Mouse (Mus musculus) stomach, embryonic 14.5 days (tissue): ENCODE results near the gene Fzr1. TPM values are rescaled to one million over a fixed set of nuclear protein-coding genes. Genes with fewer than 3 reads are reported as not detected.

Experiments
- ATAC-seq: fragments of 200-750 bp; cut with Nextera tagmentation; 2 replicates; pipeline ENCODE4 v1.8.0; 2017; ENCODE audit warnings: low read depth, moderate TSS enrichment; ENCODE audit not compliant: insufficient number of reproducible peaks, insufficient read depth, low FRiP score
- H3K27ac ChIP-seq: fragments of 300-500 bp; sonication (generic); 2 replicates; pipeline ENCODE4 v1.5.1; 2014; ENCODE audit warnings: mild to moderate bottlenecking, low read length, moderate library complexity, mixed read lengths
- H3K27me3 ChIP-seq: fragments of 300-500 bp; sonication (generic); 2 replicates; pipeline ENCODE4 v1.6.1; 2014; ENCODE audit warnings: low read length, control low read depth, mixed read lengths; ENCODE audit not compliant: control insufficient read depth, insufficient read depth
- H3K36me3 ChIP-seq: fragments of 300-500 bp; sonication (generic); 2 replicates; pipeline ENCODE4 v1.6.1; 2014; ENCODE audit warnings: mild to moderate bottlenecking, control low read depth, low read length, moderate library complexity, mixed read lengths; ENCODE audit not compliant: control insufficient read depth, insufficient read depth
- H3K4me1 ChIP-seq: fragments of 300-500 bp; sonication (generic); 2 replicates; pipeline ENCODE4 v1.6.1; 2014; ENCODE audit warnings: low read length, control low read depth, mixed read lengths; ENCODE audit not compliant: control insufficient read depth, insufficient read depth
- H3K4me2 ChIP-seq: fragments of 300-500 bp; sonication (generic); replicated peaks from 2 replicates; pipeline ENCODE4 v1.6.1; 2014; ENCODE audit warnings: low read depth, low read length, control low read depth
- H3K4me3 ChIP-seq: fragments of 300-500 bp; sonication (generic); 2 replicates; pipeline ENCODE4 v1.5.1; 2014; ENCODE audit warnings: low read depth, low read length, control low read depth
- H3K9ac ChIP-seq: fragments of 300-500 bp; sonication (generic); replicated peaks from 2 replicates; pipeline ENCODE4 v1.6.1; 2014; ENCODE audit warnings: low read depth, mild to moderate bottlenecking, control low read depth, low read length, moderate library complexity, mixed read lengths
- H3K9me3 ChIP-seq: fragments of 300-500 bp; sonication (generic); 2 replicates; pipeline ENCODE4 v1.6.1; 2016; ENCODE audit warnings: low read depth, low read length, control low read depth; ENCODE audit not compliant: control insufficient read depth
- WGBS: fragments of 180-500 bp; shearing (Covaris S2); extraction: QIAGEN DNeasy Blood & Tissue Kit; methylation state at CpG from one replicate; pipeline ENCODE4 v1.1.7; 2014; 5-methylcytosine and 5-hydroxymethylcytosine counted together
- polyA plus RNA-seq: library from polyadenylated mRNA; unstranded; fragments of >200 nt; fragmentation: Nextera tagmentation; extraction: Ambion mirVana; gene quantifications from 2 replicates; pipeline ENCODE4 v1.2.1, GENCODE M21; 2014

The Fzr1 gene
- polyA plus RNA-seq, 1 experiment from 2014 or later: 88.7 TPM

DNA sequence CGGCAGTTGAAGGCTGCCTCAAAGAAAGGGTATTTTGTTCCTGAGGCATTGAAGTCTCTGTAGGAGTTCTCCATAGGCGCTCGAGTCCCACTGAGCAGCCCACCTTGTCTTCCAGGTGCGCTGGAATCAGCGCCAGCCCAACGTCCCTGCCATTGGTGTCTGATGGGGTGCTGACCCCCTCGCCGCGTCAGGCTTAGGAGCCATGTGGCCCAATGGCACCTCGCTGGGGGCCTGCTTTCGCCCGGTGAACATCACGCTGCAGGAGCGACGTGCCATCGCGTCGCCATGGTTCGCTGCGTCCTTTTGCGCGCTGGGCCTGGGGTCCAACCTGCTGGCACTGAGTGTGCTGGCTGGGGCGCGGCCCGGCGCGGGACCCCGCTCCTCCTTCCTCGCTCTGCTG is 46.0 kb downstream of the Fzr1 start:
- 0 out of 2 replicates have a peak, but pooled peaks cover 5% of the 10 kb centered on the region for H3K27me3 ChIP-seq
- no peak overlapping the region for H3K4me3 ChIP-seq
- H3K9me3 ChIP-seq: no peaks in the 10 kb centered on the region
- no peak for ATAC-seq
- WGBS: 32% methylated on average over 29 of the region's 29 CpGs
- no peak overlapping the region for H3K9ac ChIP-seq
- H3K36me3 ChIP-seq: peaks cover under 1% of the 10 kb centered on the region; the same call in 1 of the 2 replicates
- peak overlapping the region; percentile 18; the same call in 1 of the 2 replicates for H3K4me2 ChIP-seq
- no peak overlapping the region for H3K27ac ChIP-seq
- H3K4me1 ChIP-seq: peaks cover 48% of the 10 kb centered on the region

DNA sequence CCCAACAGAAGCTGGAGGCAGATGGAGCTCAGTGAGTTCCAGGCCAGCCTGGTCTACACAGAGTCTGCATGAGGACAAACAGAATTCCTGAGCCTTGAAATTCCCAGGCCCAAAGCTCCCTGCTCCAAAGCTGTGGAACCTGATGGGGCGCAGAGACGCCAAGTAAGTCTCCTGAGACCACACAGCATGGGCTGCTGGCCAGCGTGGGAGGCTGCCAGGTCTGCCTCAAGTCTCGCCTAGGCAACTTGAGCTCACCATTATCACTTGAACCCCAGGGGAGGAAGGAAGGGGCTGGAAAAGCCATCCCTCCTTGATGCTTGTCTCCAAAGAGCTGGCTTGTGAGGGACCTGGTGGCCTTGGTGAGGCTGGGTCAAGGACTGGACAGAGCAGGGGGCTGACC is 48.3 kb downstream of the Fzr1 start:
- Histone ChIP-seq H3K4me1 (peaks cover 35% of the 10 kb centered on the region), H3K27me3 (0 out of 2 replicates have a peak, but pooled peaks cover 5% of the 10 kb centered on the region), H3K4me2 (peak overlapping the region; percentile 36), H3K36me3 (peaks cover 23% of the 10 kb centered on the region), H3K4me3 (peak overlapping the region; percentile 26; the same call in 1 of the 2 replicates), H3K9me3 (no peaks in the 10 kb centered on the region), H3K9ac (peak overlapping the region; percentile 41; the same call in 1 of the 2 replicates), H3K27ac (peak overlapping the region; percentile 85)
- ATAC-seq: no peak; the same call in 1 of the 2 replicates
- 64% methylated on average over 4 of the region's 4 CpGs for WGBS

DNA sequence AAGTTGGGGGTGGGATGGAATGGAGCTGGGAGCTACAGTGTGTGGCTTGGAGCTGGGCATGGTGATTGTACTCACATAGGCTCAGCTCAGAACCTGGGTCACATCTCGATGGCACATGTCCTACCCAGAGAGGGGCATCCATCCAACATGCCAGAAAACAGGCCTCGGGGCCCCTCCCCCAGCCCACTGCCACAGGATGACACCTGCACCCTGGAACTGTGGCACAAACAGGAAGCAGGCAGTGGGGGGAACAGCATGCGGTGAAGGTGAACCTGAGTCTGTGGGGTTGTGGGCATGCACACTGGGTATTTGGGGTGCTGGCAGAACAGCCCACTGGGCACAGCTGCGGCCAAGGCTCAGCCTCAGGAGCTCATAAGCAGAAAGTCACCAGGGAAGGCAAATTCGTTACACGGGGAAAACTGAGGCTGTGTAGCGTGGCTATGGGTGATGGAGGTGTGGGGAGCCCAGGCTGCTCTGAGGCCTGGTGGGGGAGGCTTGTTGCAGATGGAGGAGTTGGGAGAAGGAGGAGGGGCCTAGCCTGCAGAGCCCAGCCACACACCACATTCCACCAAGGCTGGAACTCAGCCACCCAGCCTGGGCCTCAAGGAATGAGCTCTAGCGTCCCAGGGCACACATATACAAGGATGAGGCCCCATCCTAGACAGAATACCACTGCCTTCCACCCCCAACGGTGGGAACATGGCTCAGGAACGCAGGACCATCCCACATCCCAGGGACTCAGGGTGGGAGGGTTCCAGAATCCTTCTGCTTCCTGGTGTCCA is 48.9 kb downstream of the Fzr1 start:
- Histone ChIP-seq H3K27me3 (0 out of 2 replicates have a peak, but pooled peaks cover 5% of the 10 kb centered on the region), H3K4me3 (peak overlapping the region; percentile 26), H3K36me3 (peaks cover 29% of the 10 kb centered on the region), H3K9ac (peak overlapping the region; percentile 41; the same call in 1 of the 2 replicates), H3K9me3 (no peaks in the 10 kb centered on the region), H3K27ac (peak overlapping the region; percentile 85), H3K4me2 (peak overlapping the region; percentile 36), H3K4me1 (peaks cover 29% of the 10 kb centered on the region)
- 43% methylated on average over 10 of the region's 10 CpGs for WGBS
- ATAC-seq: peak; percentile 77; the same call in 1 of the 2 replicates

DNA sequence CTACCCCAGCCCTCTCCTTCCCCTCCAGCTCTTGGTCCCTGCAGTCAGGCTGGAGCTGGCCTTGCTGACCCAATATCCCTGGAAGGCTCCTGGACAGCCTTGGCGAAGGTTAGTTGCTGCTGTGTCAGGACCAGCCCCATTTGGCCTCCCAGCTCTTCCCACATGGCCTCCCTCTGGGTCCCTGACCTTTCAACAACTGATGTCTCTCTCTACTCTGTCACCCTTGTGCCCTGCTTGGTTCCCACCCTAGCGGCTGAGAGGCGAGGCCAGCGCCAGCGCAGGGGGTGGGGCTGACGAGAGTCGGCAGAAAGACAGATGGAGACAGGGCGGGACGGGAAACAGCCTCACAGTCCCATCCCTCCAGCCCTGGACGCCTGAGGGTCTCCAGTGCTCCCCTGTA is 49.9 kb downstream of the Fzr1 start, which contains the start of gene Tbxa2r:
Tbxa2r (plus strand) TSS at position 346 of the 400 bp plus-strand sequence.
- WGBS: 10% methylated on average over 10 of the region's 10 CpGs
- no peaks in the 10 kb centered on the region for H3K9me3 ChIP-seq
- 0 out of 2 replicates have a peak, but pooled peaks cover 5% of the 10 kb centered on the region for H3K27me3 ChIP-seq
- peaks cover 39% of the 10 kb centered on the region for H3K36me3 ChIP-seq
- peak within 1 kb of the TSS; percentile 36 for H3K4me2 ChIP-seq
- peak within 1 kb of the TSS; percentile 41; the same call in 1 of the 2 replicates for H3K9ac ChIP-seq
- ATAC-seq: no peak
- peak within 1 kb of the TSS; percentile 85 for H3K27ac ChIP-seq
- peaks cover 28% of the 10 kb centered on the region for H3K4me1 ChIP-seq
- peak within 1 kb of the TSS; percentile 26 for H3K4me3 ChIP-seq

DNA sequence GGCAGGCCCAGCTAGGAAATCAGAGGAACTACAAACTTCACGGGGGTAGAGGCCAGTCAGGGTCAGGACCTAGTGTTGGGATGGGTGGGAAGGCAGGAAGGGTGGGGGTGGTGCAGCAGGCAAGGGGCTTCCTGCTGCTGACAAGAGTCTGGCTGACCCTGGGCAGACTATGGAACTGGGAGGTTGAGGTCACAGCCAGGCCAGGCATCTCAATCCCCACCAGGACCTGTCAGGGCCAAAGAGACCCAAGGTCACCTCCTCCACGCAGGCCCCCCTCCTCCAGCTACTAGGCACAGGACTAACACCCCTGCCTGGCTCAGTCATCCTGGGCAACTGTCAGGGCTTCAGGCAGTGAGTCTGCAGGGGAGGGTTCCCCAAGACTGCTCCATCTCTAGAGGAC is 50.4 kb downstream of the Fzr1 start:
- Histone ChIP-seq H3K4me2 (peak overlapping the region; percentile 36), H3K4me3 (0 out of 2 replicates have a peak overlapping the region, but pooled peaks have one; percentile 26), H3K27me3 (0 out of 2 replicates have a peak, but pooled peaks cover 5% of the 10 kb centered on the region), H3K4me1 (peaks cover 28% of the 10 kb centered on the region), H3K27ac (peak overlapping the region; percentile 85; the same call in 1 of the 2 replicates), H3K9ac (no peak overlapping the region), H3K36me3 (peaks cover 43% of the 10 kb centered on the region), H3K9me3 (no peaks in the 10 kb centered on the region)
- 18% methylated on average over 2 of the region's 2 CpGs for WGBS
- ATAC-seq: no peak

DNA sequence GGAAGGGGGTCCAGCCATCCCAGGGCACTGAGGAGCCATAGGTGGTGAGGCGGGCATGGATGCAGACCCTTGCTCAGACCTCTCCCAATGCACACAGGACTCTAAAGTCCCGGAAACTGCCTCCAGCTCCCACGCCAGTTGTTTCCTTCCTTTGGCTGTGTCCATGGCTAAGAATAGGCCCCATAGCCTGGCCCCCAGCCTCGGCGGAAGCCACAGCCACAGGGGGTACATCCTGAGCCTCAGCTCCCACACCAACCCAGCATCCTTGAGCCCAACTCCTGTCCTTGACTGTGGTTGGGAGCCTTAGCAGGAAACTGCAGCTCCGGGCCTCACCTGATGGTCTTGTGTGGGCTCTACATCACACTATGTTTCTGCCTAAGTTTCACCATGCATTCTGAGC is 51.5 kb downstream of the Fzr1 start:
- Histone ChIP-seq H3K9me3 (no peaks in the 10 kb centered on the region), H3K4me2 (no peak overlapping the region), H3K27ac (peak overlapping the region; percentile 7; the same call in 1 of the 2 replicates), H3K4me3 (no peak overlapping the region), H3K4me1 (peaks cover 30% of the 10 kb centered on the region), H3K27me3 (no peaks in the 10 kb centered on the region), H3K9ac (no peak overlapping the region), H3K36me3 (peaks cover 51% of the 10 kb centered on the region)
- no peak for ATAC-seq
- 85% methylated on average over 6 of the region's 6 CpGs for WGBS

DNA sequence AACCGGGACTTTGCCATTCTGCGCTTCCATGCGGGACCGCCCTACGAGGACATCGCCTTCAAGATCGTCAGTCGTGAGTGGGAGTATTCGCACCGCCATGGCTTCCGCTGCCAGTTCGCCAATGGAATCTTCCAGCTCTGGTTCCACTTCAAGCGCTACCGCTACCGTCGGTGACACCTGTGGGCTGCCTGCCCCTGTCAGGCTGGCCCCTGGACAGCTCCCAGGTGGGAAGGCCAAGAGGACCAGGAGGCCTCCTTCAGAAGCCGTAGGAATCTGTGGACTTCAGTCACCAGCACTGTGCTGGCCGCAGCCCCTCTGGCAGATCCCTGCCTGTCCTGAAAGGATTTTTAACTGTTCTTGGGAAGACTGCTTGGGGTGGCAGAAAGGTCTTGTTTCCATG is 52.5 kb downstream of the Fzr1 start:
- Histone ChIP-seq H3K4me3 (no peak overlapping the region), H3K9ac (no peak overlapping the region), H3K27me3 (no peaks in the 10 kb centered on the region), H3K9me3 (no peaks in the 10 kb centered on the region), H3K27ac (no peak overlapping the region), H3K4me2 (no peak overlapping the region), H3K36me3 (peaks cover 51% of the 10 kb centered on the region), H3K4me1 (peaks cover 31% of the 10 kb centered on the region)
- no peak for ATAC-seq
- 92% methylated on average over 18 of the region's 18 CpGs for WGBS

DNA sequence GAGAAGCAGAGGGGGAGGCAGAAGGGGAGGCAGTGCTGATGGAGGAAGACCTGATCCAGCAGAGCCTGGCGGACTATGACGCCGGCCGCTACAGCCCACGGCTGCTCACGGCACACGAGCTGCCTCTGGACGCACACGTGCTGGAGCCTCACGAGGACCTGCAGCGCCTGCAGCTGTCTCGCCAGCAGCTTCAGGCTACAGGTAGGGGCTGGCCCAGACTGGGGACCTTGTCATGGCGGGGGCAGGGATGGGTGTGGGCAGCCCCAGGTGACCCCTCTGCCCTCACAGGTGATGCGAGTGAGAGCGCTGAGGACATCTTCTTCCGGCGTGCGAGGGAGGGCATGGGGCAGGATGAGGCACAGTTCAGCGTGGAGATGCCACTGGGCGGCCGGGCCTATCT is 53.1 kb downstream of the Fzr1 start:
- H3K27ac ChIP-seq: no peak overlapping the region
- no peaks in the 10 kb centered on the region for H3K9me3 ChIP-seq
- H3K4me3 ChIP-seq: no peak overlapping the region
- peaks cover 51% of the 10 kb centered on the region for H3K36me3 ChIP-seq
- WGBS: 93% methylated on average over 21 of the region's 21 CpGs
- no peak overlapping the region for H3K9ac ChIP-seq
- no peak for ATAC-seq
- no peak overlapping the region for H3K4me2 ChIP-seq
- no peaks in the 10 kb centered on the region for H3K27me3 ChIP-seq
- H3K4me1 ChIP-seq: peaks cover 26% of the 10 kb centered on the region
